Mouse (Mus musculus) myocyte (in vitro differentiated cells): ENCODE results near the gene Igf1r.

Experiments
- E2F4 ChIP-seq: IDR thresholded peaks from one replicate; pipeline ENCODE4 v1.6.1; 2011; ENCODE audit warnings: mild to moderate bottlenecking, control low read depth, moderate library complexity; ENCODE audit not compliant: insufficient read depth
- MYOD1 ChIP-seq, 3 experiments: IDR thresholded peaks; one replicate each; pipeline ENCODE4 v1.6.1; 2011; ENCODE audit warnings: control low read depth in 2 of 3, low read depth in 2 of 3, mild to moderate bottlenecking in 2 of 3, moderate library complexity in 1 of 3; ENCODE audit not compliant: insufficient read length in 2 of 3, control insufficient read depth in 1 of 3
- POLR2A ChIP-seq: IDR thresholded peaks from one replicate; pipeline ENCODE4 v1.6.1; 2011; ENCODE audit warnings: low read depth, mild to moderate bottlenecking, control low read depth, moderate library complexity; ENCODE audit not compliant: insufficient read length
- REST ChIP-seq: IDR thresholded peaks from one replicate; pipeline ENCODE4 v1.6.1; 2011; ENCODE audit warnings: mild to moderate bottlenecking, control low read depth, moderate library complexity; ENCODE audit not compliant: insufficient read depth, insufficient read length
- TCF12 ChIP-seq: IDR thresholded peaks from one replicate; pipeline ENCODE4 v1.6.1; 2011; ENCODE audit warnings: mild to moderate bottlenecking, control low read depth; ENCODE audit not compliant: poor library complexity, insufficient read depth, severe bottlenecking
- USF1 ChIP-seq: IDR thresholded peaks from one replicate; pipeline ENCODE4 v1.6.1; 2011; ENCODE audit warnings: low read depth, mild to moderate bottlenecking, control low read depth, moderate library complexity

- TF ChIP-seq POLR2A (no peak), E2F4 (no peak), USF1 (no peak), MYOD1 (IDR thresholded peaks at IDR 0.05; ENCODE audit: control insufficient read depth in 1 of 3, insufficient read length in 2 of 3, low read depth in 2 of 3) (no peak), TCF12 (no peak), REST (no peak)
Observed at GRCm38 (mm10) chr7:67946901-67947300, 5.7 kb upstream of the Igf1r start.
